Mouse (Mus musculus): ENCODE results near the gene Tdp1.

Tdp1 gene

GRCm38 (mm10) chr12:99898248-99898870 is 14.0 kb downstream of the Tdp1 start:
- DNase-seq = no peak

GRCm38 (mm10) chr12:99899991-99900390 is 15.7 kb downstream of the Tdp1 start:
- DNase-seq = no peak

- DNase-seq = peak; percentile 27
Observed at GRCm38 (mm10) chr12:99901973-99902866, 17.9 kb downstream of the Tdp1 start.

- no peak for DNase-seq
Observed at GRCm38 (mm10) chr12:99902867-99903370, 18.6 kb downstream of the Tdp1 start.

- no peak for DNase-seq
Observed at GRCm38 (mm10) chr12:99904537-99904936, 20.2 kb downstream of the Tdp1 start.

GRCm38 (mm10) chr12:99911466-99911865 is 27.1 kb downstream of the Tdp1 start:
- no peak for DNase-seq

GRCm38 (mm10) chr12:99917800-99918427 is 33.6 kb downstream of the Tdp1 start:
- DNase-seq = peak; percentile 54

- no peak for DNase-seq
Observed at GRCm38 (mm10) chr12:99919636-99920035, 35.3 kb downstream of the Tdp1 start.

- peak; percentile 27 for DNase-seq
Observed at GRCm38 (mm10) chr12:99921045-99921444, 36.7 kb downstream of the Tdp1 start.

- peak; percentile 45 for DNase-seq
Observed at GRCm38 (mm10) chr12:99923131-99923606, 38.9 kb downstream of the Tdp1 start.

- no peak for DNase-seq
Observed at GRCm38 (mm10) chr12:99923703-99924102, 39.4 kb downstream of the Tdp1 start.

GRCm38 (mm10) chr12:99928311-99928710 is 44.0 kb downstream of the Tdp1 start:
- no peak for DNase-seq

- DNase-seq = no peak
Observed at GRCm38 (mm10) chr12:99929160-99929559, 44.8 kb downstream of the Tdp1 start.

GRCm38 (mm10) chr12:99932245-99932644 is 47.9 kb downstream of the Tdp1 start:
- DNase-seq = no peak

- no peak for DNase-seq
Observed at GRCm38 (mm10) chr12:99933630-99934029, 49.3 kb downstream of the Tdp1 start.

GRCm38 (mm10) chr12:99935403-99935802 is 51.1 kb downstream of the Tdp1 start:
- no peak for DNase-seq

GRCm38 (mm10) chr12:99938476-99938875 is 54.2 kb downstream of the Tdp1 start:
- no peak for DNase-seq

GRCm38 (mm10) chr12:99939179-99939578 is 54.9 kb downstream of the Tdp1 start:
- DNase-seq = no peak

- DNase-seq = no peak
Observed at GRCm38 (mm10) chr12:99940704-99941103, 56.4 kb downstream of the Tdp1 start.

- DNase-seq = no peak
Observed at GRCm38 (mm10) chr12:99942441-99942840, 58.1 kb downstream of the Tdp1 start.

GRCm38 (mm10) chr12:99952928-99953327 is 68.6 kb downstream of the Tdp1 start:
- DNase-seq = peak; percentile 66

GRCm38 (mm10) chr12:99956411-99956810 is 72.1 kb downstream of the Tdp1 start:
- DNase-seq = no peak
